Mouse (Mus musculus) hindbrain, embryonic 16.5 days (tissue): Measurements from ENCODE around the gene Ttc7. TPM values are rescaled to one million over a fixed set of nuclear protein-coding genes. Genes with fewer than 3 reads are reported as not detected.

Source experiments
- ATAC-seq: fragments of 200-750 bp; cut with Nextera tagmentation; 2 replicates; pipeline ENCODE4 v1.8.0; 2017; ENCODE audit warnings: moderate TSS enrichment, moderate library complexity
- H3K27ac ChIP-seq: fragments of 300-500 bp; sonication (generic); 2 replicates; pipeline ENCODE4 v1.5.1; 2014; ENCODE audit warnings: low read depth, mild to moderate bottlenecking, control low read depth, low read length, moderate library complexity
- H3K27me3 ChIP-seq: fragments of 300-500 bp; sonication (generic); replicated peaks from 2 replicates; pipeline ENCODE4 v1.6.1; 2014; ENCODE audit warnings: low read length; ENCODE audit not compliant: control insufficient read depth, insufficient read depth
- H3K36me3 ChIP-seq: fragments of 300-500 bp; sonication (generic); 2 replicates; pipeline ENCODE4 v1.6.1; 2014; ENCODE audit warnings: mild to moderate bottlenecking, low read length, moderate library complexity, mixed read lengths; ENCODE audit not compliant: control insufficient read depth, insufficient read depth
- H3K4me1 ChIP-seq: fragments of 300-500 bp; sonication (generic); 2 replicates; pipeline ENCODE4 v1.6.1; 2014; ENCODE audit warnings: low read depth, low read length; ENCODE audit not compliant: control insufficient read depth, insufficient read depth
- H3K4me2 ChIP-seq: fragments of 300-500 bp; sonication (generic); 2 replicates; pipeline ENCODE4 v1.6.1; 2014; ENCODE audit warnings: mild to moderate bottlenecking, low read length, control low read depth, moderate library complexity
- H3K4me3 ChIP-seq: fragments of 300-500 bp; sonication (generic); 2 replicates; pipeline ENCODE4 v1.5.1; 2014; ENCODE audit warnings: mild to moderate bottlenecking, low read length, control low read depth, moderate library complexity
- H3K9ac ChIP-seq: fragments of 300-500 bp; sonication (generic); 2 replicates; pipeline ENCODE4 v1.6.1; 2014; ENCODE audit warnings: low read depth, mild to moderate bottlenecking, control low read depth, low read length, moderate library complexity
- H3K9me3 ChIP-seq: fragments of 300-500 bp; sonication (generic); 2 replicates; pipeline ENCODE4 v1.6.1; 2014; ENCODE audit warnings: mild to moderate bottlenecking, low read length, moderate library complexity; ENCODE audit not compliant: control insufficient read depth
- WGBS: fragments of 180-500 bp; shearing (Covaris S2); extraction: QIAGEN DNeasy Blood & Tissue Kit; methylation state at CpG from one replicate; pipeline ENCODE4 v1.1.7; 2014; 5-methylcytosine and 5-hydroxymethylcytosine counted together
- polyA plus RNA-seq: library from polyadenylated mRNA; unstranded; fragments of >200 nt; fragmentation: Nextera tagmentation; extraction: Ambion mirVana; gene quantifications from 2 replicates; pipeline ENCODE4 v1.2.1, GENCODE M21; 2015

The Ttc7 gene
- polyA plus RNA-seq, 1 experiment from 2014 or later, result 6.1 TPM

DNA sequence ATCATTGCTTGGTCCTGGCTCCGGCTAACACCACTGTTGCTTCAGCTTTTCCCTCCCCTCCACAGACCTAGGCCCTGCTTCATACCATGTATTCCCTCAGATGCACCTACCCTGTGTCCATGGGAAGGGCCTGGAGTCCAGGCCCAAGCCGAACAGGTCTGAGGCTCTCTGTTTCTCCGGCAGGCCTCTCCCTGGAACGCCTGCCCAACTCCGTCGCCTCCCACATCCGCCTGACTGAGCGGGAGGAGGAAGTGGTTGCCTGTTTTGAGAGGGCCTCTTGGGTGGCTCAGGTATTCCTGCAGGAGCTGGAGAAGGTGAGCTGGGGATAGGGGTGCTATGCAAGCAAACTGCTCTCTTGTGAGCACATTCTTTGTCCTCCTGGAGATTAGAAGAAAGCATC is 24.1 kb downstream of the Ttc7 start:
- H3K4me3 ChIP-seq, result no peak overlapping the region

DNA sequence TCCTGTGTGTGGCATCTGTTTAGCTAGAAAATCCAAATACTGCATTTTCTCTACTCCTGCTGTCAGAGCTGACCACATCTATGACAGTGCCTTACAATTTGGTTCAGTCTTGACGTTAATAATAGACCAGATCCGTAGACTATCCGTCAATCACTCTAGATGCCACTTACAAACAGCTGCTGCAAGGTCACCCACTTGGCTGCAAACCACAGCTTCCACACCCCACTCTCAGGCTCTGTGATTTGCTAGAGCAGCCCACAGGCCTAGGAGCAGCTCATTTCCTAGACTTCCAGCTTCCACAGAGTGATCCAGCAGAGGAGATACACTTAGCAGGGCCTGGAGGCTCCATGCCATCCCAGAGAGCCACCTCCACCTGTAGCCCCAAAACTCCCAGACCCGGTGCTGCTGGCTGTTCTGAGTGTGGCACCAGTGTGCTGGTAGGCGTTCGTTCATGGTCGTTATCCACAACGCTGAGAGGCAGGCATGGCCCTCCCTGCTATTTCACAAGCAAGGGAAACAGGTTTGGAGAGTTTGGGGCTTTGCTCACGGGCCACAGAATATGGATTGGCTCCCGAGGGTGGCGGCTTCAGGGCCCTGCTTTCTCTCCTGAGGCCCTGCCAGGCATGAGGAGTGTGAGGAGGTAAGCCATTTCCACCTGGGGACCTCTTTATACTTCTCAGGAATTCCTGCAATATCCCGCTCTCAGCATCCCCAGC is 26.5 kb downstream of the Ttc7 start:
- ATAC-seq, result no peak
- WGBS, result 78% methylated on average over 12 of the region's 12 CpGs
- no peaks in the 10 kb centered on the region for H3K36me3 ChIP-seq

More for the DNA sequence above, 24.1 kb downstream of the Ttc7 start:
- no peaks in the 10 kb centered on the region for H3K9me3 ChIP-seq
- no peaks in the 10 kb centered on the region for H3K36me3 ChIP-seq
- H3K27me3 ChIP-seq, result no peaks in the 10 kb centered on the region
- H3K4me2 ChIP-seq, result no peak overlapping the region
- ATAC-seq, result no peak
- H3K9ac ChIP-seq, result no peak overlapping the region
- H3K27ac ChIP-seq, result no peak overlapping the region
- H3K4me1 ChIP-seq, result no peaks in the 10 kb centered on the region
- 89% methylated on average over 8 of the region's 8 CpGs for WGBS

GRCm38 (mm10) chr17:87310497-87310896 is 27.8 kb downstream of the Ttc7 start:
- no peak overlapping the region for H3K4me2 ChIP-seq
- no peaks in the 10 kb centered on the region for H3K9me3 ChIP-seq
- H3K27ac ChIP-seq, result no peak overlapping the region
- no peak overlapping the region for H3K4me3 ChIP-seq
- no peak for ATAC-seq
- H3K36me3 ChIP-seq, result no peaks in the 10 kb centered on the region
- H3K9ac ChIP-seq, result no peak overlapping the region
- 0 out of 2 replicates have a peak, but pooled peaks cover 2% of the 10 kb centered on the region for H3K4me1 ChIP-seq
- 88% methylated on average over 7 of the region's 7 CpGs for WGBS
- no peaks in the 10 kb centered on the region for H3K27me3 ChIP-seq

More for the DNA sequence above, 26.5 kb downstream of the Ttc7 start:
- H3K27ac ChIP-seq, result no peak overlapping the region
- no peaks in the 10 kb centered on the region for H3K9me3 ChIP-seq
- H3K4me3 ChIP-seq, result no peak overlapping the region
- no peak overlapping the region for H3K4me2 ChIP-seq
- H3K9ac ChIP-seq, result no peak overlapping the region
- no peaks in the 10 kb centered on the region for H3K27me3 ChIP-seq
- H3K4me1 ChIP-seq, result no peaks in the 10 kb centered on the region

GRCm38 (mm10) chr17:87312351-87312750 is 29.7 kb downstream of the Ttc7 start:
- H3K4me2 ChIP-seq, result no peak overlapping the region
- no peak overlapping the region for H3K9ac ChIP-seq
- H3K4me1 ChIP-seq, result 0 out of 2 replicates have a peak, but pooled peaks cover 2% of the 10 kb centered on the region
- no peaks in the 10 kb centered on the region for H3K36me3 ChIP-seq
- ATAC-seq, result no peak
- H3K27ac ChIP-seq, result no peak overlapping the region
- no peak overlapping the region for H3K4me3 ChIP-seq
- 29% methylated on average over 12 of the region's 12 CpGs for WGBS
- no peaks in the 10 kb centered on the region for H3K9me3 ChIP-seq
- no peaks in the 10 kb centered on the region for H3K27me3 ChIP-seq

- Histone ChIP-seq H3K4me1 (0 out of 2 replicates have a peak, but pooled peaks cover 2% of the 10 kb centered on the region), H3K27me3 (no peaks in the 10 kb centered on the region), H3K36me3 (no peaks in the 10 kb centered on the region), H3K4me3 (no peak overlapping the region), H3K4me2 (no peak overlapping the region), H3K9ac (no peak overlapping the region), H3K9me3 (no peaks in the 10 kb centered on the region), H3K27ac (no peak overlapping the region)
- WGBS, result 52% methylated on average over 18 of the region's 18 CpGs
- no peak for ATAC-seq
Observed at GRCm38 (mm10) chr17:87312924-87313870, 30.5 kb downstream of the Ttc7 start.

- Histone ChIP-seq H3K36me3 (no peaks in the 10 kb centered on the region), H3K9me3 (no peaks in the 10 kb centered on the region), H3K4me1 (0 out of 2 replicates have a peak, but pooled peaks cover 2% of the 10 kb centered on the region), H3K27me3 (no peaks in the 10 kb centered on the region), H3K4me3 (no peak overlapping the region), H3K4me2 (no peak overlapping the region), H3K27ac (no peak overlapping the region), H3K9ac (no peak overlapping the region)
- ATAC-seq, result no peak
- 84% methylated on average over 8 of the region's 8 CpGs for WGBS
Observed at GRCm38 (mm10) chr17:87314121-87314520, 31.4 kb downstream of the Ttc7 start.

GRCm38 (mm10) chr17:87314530-87314946 is 31.9 kb downstream of the Ttc7 start:
- ATAC-seq, result peak; percentile 53
- Histone ChIP-seq H3K4me1 (0 out of 2 replicates have a peak, but pooled peaks cover 2% of the 10 kb centered on the region), H3K9me3 (no peaks in the 10 kb centered on the region), H3K36me3 (no peaks in the 10 kb centered on the region), H3K9ac (no peak overlapping the region), H3K27me3 (no peaks in the 10 kb centered on the region), H3K4me2 (peak overlapping the region; percentile 16; the same call in 1 of the 2 replicates), H3K4me3 (no peak overlapping the region), H3K27ac (no peak overlapping the region)
- 49% methylated on average over 5 of the region's 5 CpGs for WGBS

DNA sequence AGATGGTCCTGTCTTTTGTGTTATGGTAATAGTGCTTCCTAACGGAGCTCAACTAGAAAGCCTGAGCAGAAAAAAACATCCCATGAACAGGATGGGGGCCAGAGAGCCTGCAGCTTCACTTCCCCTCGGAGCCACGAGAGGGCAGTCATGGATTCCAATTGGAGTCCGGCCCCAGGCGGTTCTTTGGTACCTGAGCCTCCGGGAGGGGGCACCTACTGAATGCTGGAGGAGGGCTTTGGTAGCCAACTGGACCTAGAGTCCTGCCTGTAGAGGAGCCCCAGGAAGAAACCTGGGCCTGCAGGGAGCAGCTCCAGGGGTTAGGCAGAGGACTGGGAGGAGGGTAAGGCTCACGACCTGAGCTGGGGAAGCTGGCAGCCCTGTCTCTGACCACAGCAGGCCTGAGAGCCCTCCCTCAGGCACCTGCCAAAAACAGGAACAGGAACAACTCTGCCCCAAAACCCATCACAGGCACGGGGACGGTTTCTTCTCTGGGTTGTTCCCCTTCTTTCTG is 32.4 kb downstream of the Ttc7 start:
- Histone ChIP-seq H3K27me3 (no peaks in the 10 kb centered on the region), H3K27ac (no peak overlapping the region), H3K9ac (no peak overlapping the region), H3K9me3 (no peaks in the 10 kb centered on the region), H3K4me1 (0 out of 2 replicates have a peak, but pooled peaks cover 2% of the 10 kb centered on the region), H3K36me3 (no peaks in the 10 kb centered on the region), H3K4me3 (no peak overlapping the region), H3K4me2 (peak overlapping the region; percentile 16; the same call in 1 of the 2 replicates)
- WGBS, result 9% methylated on average over 9 of the region's 9 CpGs
- ATAC-seq, result peak; percentile 76
